Mouse (Mus musculus) stomach, postnatal 0 days (tissue): ENCODE measurements around the gene Zfp428. TPM values are rescaled to one million over a fixed set of nuclear protein-coding genes. Genes with fewer than 3 reads are reported as not detected.

Experiments
- ATAC-seq: fragments of 200-750 bp; cut with Nextera tagmentation; 2 replicates; pipeline ENCODE4 v1.8.0; 2017; ENCODE audit not compliant: low FRiP score, low TSS enrichment
- DNase-seq: peaks from one replicate; pipeline ENCODE4 v3.0.0-alpha.2; 2016; ENCODE audit warnings: low spot score
- H3K27ac ChIP-seq: fragments of 300-500 bp; sonication (generic); replicated peaks from 2 replicates; pipeline ENCODE4 v1.5.1; 2014; ENCODE audit warnings: mild to moderate bottlenecking, control low read depth
- H3K27me3 ChIP-seq: fragments of 300-500 bp; sonication (generic); 2 replicates; pipeline ENCODE4 v1.6.1; 2014; ENCODE audit warnings: low read length; ENCODE audit not compliant: control insufficient read depth, insufficient read depth
- H3K36me3 ChIP-seq: fragments of 300-500 bp; sonication (generic); 2 replicates; pipeline ENCODE4 v1.6.1; 2014; ENCODE audit warnings: low read length, mixed read lengths; ENCODE audit not compliant: control insufficient read depth, insufficient read depth
- H3K4me1 ChIP-seq: fragments of 300-500 bp; sonication (generic); replicated peaks from 2 replicates; pipeline ENCODE4 v1.6.1; 2014; ENCODE audit warnings: antibody characterized with exemption; ENCODE audit not compliant: control insufficient read depth, insufficient read depth
- H3K4me2 ChIP-seq: fragments of 300-500 bp; sonication (generic); replicated peaks from 2 replicates; pipeline ENCODE4 v1.6.1; 2014; ENCODE audit warnings: low read depth, mild to moderate bottlenecking, control low read depth, moderate library complexity
- H3K4me3 ChIP-seq: fragments of 300-500 bp; sonication (generic); 2 replicates; pipeline ENCODE4 v1.5.1; 2014; ENCODE audit warnings: low read depth, low read length, control low read depth
- H3K9ac ChIP-seq: fragments of 300-500 bp; sonication (generic); 2 replicates; pipeline ENCODE4 v1.6.1; 2014; ENCODE audit warnings: mild to moderate bottlenecking, low read length, control low read depth, mixed read lengths
- H3K9me3 ChIP-seq: fragments of 300-500 bp; sonication (generic); 2 replicates; pipeline ENCODE4 v1.6.1; 2016; ENCODE audit warnings: low read length; ENCODE audit not compliant: control insufficient read depth
- CTCF ChIP-seq: IDR thresholded peaks from 2 replicates; pipeline ENCODE4 v1.5.1; 2016; ENCODE audit warnings: antibody characterized with exemption, low read depth, mild to moderate bottlenecking, moderate library complexity
- EP300 ChIP-seq: optimal IDR thresholded peaks from 2 replicates; pipeline ENCODE3; 2016; ENCODE audit warnings: antibody characterized with exemption
- WGBS: fragments of 180-500 bp; shearing (Covaris S2); extraction: QIAGEN DNeasy Blood & Tissue Kit; methylation state at CpG from one replicate; pipeline ENCODE4 v1.1.7; 2014; 5-methylcytosine and 5-hydroxymethylcytosine counted together
- polyA plus RNA-seq: library from polyadenylated mRNA; unstranded; fragments of >200 nt; fragmentation: Nextera tagmentation; extraction: Ambion mirVana; gene quantifications from 2 replicates; pipeline ENCODE4 v1.2.1, GENCODE M21; 2015

Gene Zfp428
- polyA plus RNA-seq, 1 experiment from 2014 or later = 13.6 TPM

DNA sequence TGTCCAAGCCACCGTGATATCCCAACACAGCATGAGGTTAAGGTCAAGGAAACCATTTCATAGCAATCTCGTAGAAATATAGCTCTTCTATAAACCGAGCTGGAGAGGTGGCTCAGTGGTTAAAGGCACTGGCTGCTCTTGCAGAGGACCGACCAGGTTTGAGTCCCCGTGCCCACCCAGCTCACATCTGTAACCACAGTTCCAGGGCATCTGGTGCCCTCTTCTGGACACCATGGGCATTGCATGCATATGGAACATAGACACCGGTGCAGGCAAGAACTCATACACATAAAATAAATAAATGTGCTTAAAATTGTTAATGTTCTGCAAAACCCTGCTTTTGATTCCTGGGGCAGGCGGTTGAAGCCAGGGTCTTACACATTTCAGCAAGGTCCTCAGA, 33.9 kb upstream of the Zfp428 start:
- no peak overlapping the region for H3K4me3 ChIP-seq
- no peaks in the 10 kb centered on the region for H3K9me3 ChIP-seq
- no peaks in the 10 kb centered on the region for H3K4me1 ChIP-seq
- DNase-seq = no peak
- no peaks in the 10 kb centered on the region; the same call in none of the 2 replicates for H3K36me3 ChIP-seq
- TF ChIP-seq EP300 (no peak), CTCF (peak; percentile 79)
- ATAC-seq = no peak
- H3K27ac ChIP-seq = no peak overlapping the region
- H3K9ac ChIP-seq = no peak overlapping the region
- 78% methylated on average over 7 of the region's 7 CpGs for WGBS
- no peak overlapping the region for H3K4me2 ChIP-seq
- H3K27me3 ChIP-seq = no peaks in the 10 kb centered on the region

DNA sequence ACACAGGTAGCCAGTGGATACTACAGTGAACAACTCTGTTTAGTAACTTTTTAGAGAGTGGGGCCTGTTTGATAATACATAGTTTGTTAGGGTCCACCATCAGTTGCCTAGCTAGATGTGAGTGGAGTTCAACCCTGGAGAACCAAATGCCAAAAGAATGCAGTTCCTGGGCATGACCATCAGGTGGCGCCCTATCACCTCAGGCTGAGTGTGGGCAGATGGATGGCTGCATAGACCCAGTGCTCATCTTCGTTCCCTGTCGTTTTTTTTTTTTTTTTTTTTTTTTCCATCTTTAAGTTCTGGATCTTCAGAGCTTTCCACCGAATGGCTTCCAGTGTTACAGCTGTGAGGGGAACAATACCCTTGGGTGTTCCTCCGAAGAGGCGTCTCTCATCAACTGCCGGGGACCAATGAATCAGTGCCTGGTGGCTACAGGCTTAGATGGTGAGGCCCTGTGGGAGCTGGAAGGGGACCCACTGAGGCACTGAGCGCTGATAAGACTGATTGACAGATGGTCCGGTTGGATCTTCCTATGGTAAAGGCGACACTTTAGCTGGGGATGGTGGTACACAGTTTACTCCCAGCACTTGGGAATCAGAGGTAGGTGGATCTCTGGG, 32.8 kb upstream of the Zfp428 start:
- Histone ChIP-seq H3K4me2 (no peak overlapping the region), H3K36me3 (no peaks in the 10 kb centered on the region; the same call in none of the 2 replicates), H3K9me3 (no peaks in the 10 kb centered on the region), H3K9ac (no peak overlapping the region), H3K27me3 (no peaks in the 10 kb centered on the region), H3K4me3 (no peak overlapping the region), H3K27ac (no peak overlapping the region), H3K4me1 (no peaks in the 10 kb centered on the region)
- WGBS = 56% methylated on average over 10 of the region's 10 CpGs
- TF ChIP-seq EP300 = no peak
- peak; percentile 91 for TF ChIP-seq CTCF
- ATAC-seq (no peak), DNase-seq (peak; percentile 77)

DNA sequence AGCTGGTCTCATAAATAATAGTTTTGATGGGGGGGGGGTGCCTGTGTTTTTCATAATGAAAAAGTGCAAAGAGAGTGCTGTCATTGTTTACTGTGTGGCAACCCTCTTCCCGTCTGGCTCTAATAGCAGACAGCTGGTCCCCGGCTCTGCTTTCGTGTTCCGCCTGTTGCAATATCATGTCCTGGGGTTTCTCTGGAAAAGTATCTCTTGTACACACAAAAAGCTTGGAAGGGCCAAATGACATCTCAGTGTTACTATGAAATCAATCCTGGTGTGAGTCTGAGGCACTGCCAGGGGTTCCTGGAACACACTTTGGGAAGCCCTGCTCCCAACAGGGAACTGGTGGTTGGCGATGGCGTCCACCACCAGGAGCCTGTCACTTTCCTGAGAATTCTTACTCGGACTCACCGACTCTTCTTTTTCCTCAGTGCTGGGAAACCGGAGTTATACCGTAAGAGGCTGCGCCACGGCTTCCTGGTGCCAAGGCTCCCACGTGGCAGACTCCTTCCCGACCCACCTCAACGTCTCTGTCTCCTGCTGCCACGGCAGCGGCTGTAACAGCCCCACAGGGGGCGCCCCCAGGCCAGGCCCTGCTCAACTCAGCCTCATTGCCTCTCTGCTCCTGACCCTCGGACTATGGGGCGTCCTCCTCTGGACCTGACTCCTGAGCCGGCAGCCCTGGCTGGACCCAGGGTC, 31.8 kb upstream of the Zfp428 start:
- ATAC-seq (no peak), DNase-seq (no peak)
- TF ChIP-seq EP300 (no peak), CTCF (peak; percentile 46; the same call in 1 of the 2 replicates)
- Histone ChIP-seq H3K27me3 (no peaks in the 10 kb centered on the region), H3K4me2 (no peak overlapping the region), H3K9me3 (no peaks in the 10 kb centered on the region), H3K9ac (no peak overlapping the region), H3K36me3 (no peaks in the 10 kb centered on the region; the same call in none of the 2 replicates), H3K27ac (no peak overlapping the region), H3K4me3 (no peak overlapping the region), H3K4me1 (no peaks in the 10 kb centered on the region)
- 52% methylated on average over 21 of the region's 21 CpGs for WGBS

DNA sequence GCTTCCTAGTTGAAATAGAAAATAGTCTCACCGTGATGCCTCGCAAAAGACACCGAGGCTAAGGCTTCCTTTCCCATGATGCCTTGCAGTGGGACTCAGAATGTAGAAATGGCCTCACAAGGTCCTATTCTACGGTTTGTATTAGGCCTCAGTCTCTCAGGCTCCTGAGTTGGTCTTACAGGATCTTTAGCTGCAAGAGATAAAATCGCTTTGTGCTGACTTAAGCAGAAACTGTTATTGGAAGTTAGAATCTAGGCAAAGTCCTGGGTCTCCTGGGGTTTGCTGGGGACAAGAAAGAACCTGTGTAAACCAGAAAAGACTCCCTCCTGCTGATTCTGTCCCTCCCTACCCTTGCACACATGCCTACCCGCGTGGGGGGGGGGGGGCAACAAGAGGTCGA, 30.5 kb upstream of the Zfp428 start:
- ATAC-seq (no peak), DNase-seq (no peak)
- no peak overlapping the region for H3K9ac ChIP-seq
- H3K4me2 ChIP-seq = no peak overlapping the region
- no peaks in the 10 kb centered on the region for H3K9me3 ChIP-seq
- no peak overlapping the region for H3K27ac ChIP-seq
- no peaks in the 10 kb centered on the region for H3K27me3 ChIP-seq
- TF ChIP-seq EP300 (no peak), CTCF (no peak)
- no peaks in the 10 kb centered on the region for H3K4me1 ChIP-seq
- no peak overlapping the region for H3K4me3 ChIP-seq
- H3K36me3 ChIP-seq = no peaks in the 10 kb centered on the region; the same call in none of the 2 replicates
- WGBS = 84% methylated on average over 8 of the region's 8 CpGs

DNA sequence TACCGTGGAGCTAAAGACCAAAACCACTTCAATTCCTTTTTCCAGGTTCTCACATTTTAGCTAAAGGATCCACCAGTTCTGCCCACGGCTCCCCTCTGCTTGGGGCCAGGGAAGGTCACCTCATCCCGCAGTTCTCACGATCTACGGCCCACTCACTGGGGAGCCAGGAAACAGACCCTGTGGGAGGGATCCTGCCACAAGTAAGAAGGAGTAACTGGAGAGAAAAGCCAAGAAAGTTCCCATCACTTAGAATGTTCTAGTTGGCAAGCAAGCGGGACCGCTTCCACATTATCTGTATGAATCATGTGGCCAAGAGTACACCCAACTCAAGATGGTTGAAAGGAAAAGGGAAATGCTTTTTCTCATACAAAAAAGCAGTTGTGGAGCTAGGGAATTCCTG, 29.9 kb upstream of the Zfp428 start:
- TF ChIP-seq EP300 (no peak), CTCF (no peak)
- no peaks in the 10 kb centered on the region for H3K27me3 ChIP-seq
- no peak for DNase-seq
- no peak overlapping the region for H3K27ac ChIP-seq
- no peaks in the 10 kb centered on the region for H3K4me1 ChIP-seq
- H3K9ac ChIP-seq = no peak overlapping the region
- 82% methylated on average over 7 of the region's 7 CpGs for WGBS
- no peak overlapping the region for H3K4me3 ChIP-seq
- H3K4me2 ChIP-seq = no peak overlapping the region
- no peaks in the 10 kb centered on the region; the same call in none of the 2 replicates for H3K36me3 ChIP-seq
- ATAC-seq = no peak
- H3K9me3 ChIP-seq = no peaks in the 10 kb centered on the region

DNA sequence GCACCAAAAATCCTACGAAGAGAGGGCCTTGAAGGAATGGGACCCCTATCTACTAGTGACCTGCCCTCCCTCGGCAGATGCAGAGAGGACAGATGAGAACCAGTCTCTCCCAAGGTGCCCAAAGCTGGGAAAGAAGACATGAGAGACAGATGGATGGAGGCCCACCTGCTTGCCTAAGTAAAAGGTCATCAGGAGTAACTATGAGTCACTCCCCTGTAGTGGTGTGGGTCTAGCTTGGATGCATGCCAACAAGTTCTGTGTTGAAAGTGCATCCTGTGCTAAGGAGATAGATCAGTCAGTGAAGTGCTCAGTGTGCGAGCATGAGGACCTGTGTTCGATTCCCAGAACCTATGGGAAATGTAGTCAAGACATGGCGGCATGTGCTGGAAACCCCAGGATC, 27.9 kb upstream of the Zfp428 start:
- Histone ChIP-seq H3K36me3 (no peaks in the 10 kb centered on the region; the same call in 1 of the 2 replicates), H3K9me3 (no peaks in the 10 kb centered on the region), H3K4me2 (no peak overlapping the region), H3K4me1 (no peaks in the 10 kb centered on the region), H3K27me3 (no peaks in the 10 kb centered on the region), H3K27ac (no peak overlapping the region), H3K4me3 (no peak overlapping the region), H3K9ac (no peak overlapping the region)
- DNase-seq (no peak), ATAC-seq (no peak)
- 87% methylated on average over 5 of the region's 5 CpGs for WGBS
- TF ChIP-seq EP300 (no peak), CTCF (no peak)
